Mouse (Mus musculus): ENCODE measurements at regions not wholly inside any gene's neighbourhood (a gene's known extent, or its start where the extent isn't known, plus 50 kb on each side); places are given as distances from the start of the nearest gene placed in this dataset.

DNA sequence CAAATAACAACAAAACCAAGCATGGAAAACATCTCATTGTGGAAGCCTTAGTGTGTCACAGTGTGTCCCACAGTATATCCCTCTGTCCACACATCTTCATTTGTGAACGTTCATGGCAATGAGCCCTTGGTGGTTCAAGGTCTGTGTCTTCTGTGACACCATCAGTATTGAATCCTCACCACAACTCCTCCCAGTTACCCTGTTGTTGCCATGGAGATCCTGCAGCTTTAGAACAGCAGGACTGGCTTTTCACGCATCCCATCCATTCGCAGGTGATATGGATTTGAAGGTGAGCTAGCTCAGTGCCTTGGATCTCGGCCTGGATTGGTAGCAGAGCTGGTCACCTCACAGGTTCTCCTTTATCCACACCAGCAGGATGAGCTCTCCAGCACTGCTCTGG, 390.2 kb downstream of the Fat4 start:
- TF ChIP-seq CTCF (IDR thresholded peaks at IDR 0.05; ENCODE audit: control insufficient read depth, insufficient read depth, insufficient read length): no peak
- no peak for TF ChIP-seq MYOD1 (IDR thresholded peaks at IDR 0.05; ENCODE audit: control insufficient read depth, insufficient read length, low read depth)
- TF ChIP-seq USF1 (IDR thresholded peaks at IDR 0.05; ENCODE audit: low read depth): no peak
- no peak for TF ChIP-seq MYOG (IDR thresholded peaks at IDR 0.05; ENCODE audit: control insufficient read depth, extremely low read depth, insufficient read length)
- no peak for TF ChIP-seq CEBPB (IDR thresholded peaks at IDR 0.05; ENCODE audit: low read depth)
- no peak for TF ChIP-seq MAX (IDR thresholded peaks at IDR 0.05)

Data from C2C12 (cell line).